Mouse (Mus musculus) small intestine, adult 2 months (tissue): Measurements from ENCODE around the gene Arsb. TPM values are rescaled to one million over a fixed set of nuclear protein-coding genes. Genes with fewer than 3 reads are reported as not detected.

Experiments used
- H3K27ac ChIP-seq: fragments of 200-500 bp; 2 replicates; pipeline ENCODE4 v1.5.1; 2012; ENCODE audit warnings: low read depth, low read length, control low read depth, inconsistent platforms; ENCODE audit not compliant: insufficient read depth
- H3K27me3 ChIP-seq: fragments of 200-500 bp; 2 replicates; pipeline ENCODE4 v1.6.1; 2012; ENCODE audit warnings: mild to moderate bottlenecking, moderate library complexity, low read length, inconsistent platforms; ENCODE audit not compliant: control insufficient read depth, insufficient read depth
- H3K36me3 ChIP-seq: fragments of 200-500 bp; 2 replicates; pipeline ENCODE4 v1.6.1; 2012; ENCODE audit warnings: mild to moderate bottlenecking, low read length, control low read depth, inconsistent platforms; ENCODE audit not compliant: control insufficient read depth, insufficient read depth
- H3K4me1 ChIP-seq: fragments of 200-500 bp; 2 replicates; pipeline ENCODE4 v1.6.1; 2012; ENCODE audit warnings: low read length, inconsistent platforms, mixed read lengths; ENCODE audit not compliant: control insufficient read depth, insufficient read depth, insufficient read length
- H3K4me3 ChIP-seq: fragments of 200-500 bp; 2 replicates; pipeline ENCODE4 v1.5.1; 2012; ENCODE audit warnings: low read depth, mild to moderate bottlenecking, control low read depth, inconsistent platforms, low read length, moderate library complexity
- CTCF ChIP-seq: fragments of 200-500 bp; IDR thresholded peaks from 2 replicates; pipeline ENCODE4 v1.5.1; 2012; ENCODE audit warnings: low read depth, mild to moderate bottlenecking, control low read depth, inconsistent platforms, low read length, moderate library complexity, mixed read lengths; ENCODE audit not compliant: insufficient replicate concordance, insufficient read length; ENCODE audit errors: extremely low read depth
- POLR2A ChIP-seq: fragments of 200-500 bp; IDR thresholded peaks from 2 replicates; pipeline ENCODE4 v1.6.1; 2012; ENCODE audit warnings: low read depth, mild to moderate bottlenecking, control low read depth, inconsistent platforms, low read length, moderate library complexity
- WGBS: fragments of 180-500 bp; shearing (Covaris S2); methylation state at CpG from one replicate; pipeline ENCODE4 v1.1.7; 2018; 5-methylcytosine and 5-hydroxymethylcytosine counted together
- polyA plus RNA-seq: library from polyadenylated mRNA; depleted of rRNA; stranded (reverse); fragments of >200 nt; gene quantifications from 2 replicates; pipeline ENCODE4 v1.2.3, GENCODE M21; 2012

Arsb gene
- polyA plus RNA-seq, 1 experiment, result 6.3 TPM

GRCm38 (mm10) chr13:93892101-93892500, 120.7 kb downstream of the Arsb start:
- no peak overlapping the region for H3K4me3 ChIP-seq
- WGBS, result 76% methylated on average over 7 of the region's 7 CpGs
- H3K27me3 ChIP-seq, result no peaks in the 10 kb centered on the region
- no peak overlapping the region for H3K27ac ChIP-seq
- H3K36me3 ChIP-seq, result no peaks in the 10 kb centered on the region
- TF ChIP-seq POLR2A (no peak), CTCF (no peak)
- H3K4me1 ChIP-seq, result no peaks in the 10 kb centered on the region

DNA sequence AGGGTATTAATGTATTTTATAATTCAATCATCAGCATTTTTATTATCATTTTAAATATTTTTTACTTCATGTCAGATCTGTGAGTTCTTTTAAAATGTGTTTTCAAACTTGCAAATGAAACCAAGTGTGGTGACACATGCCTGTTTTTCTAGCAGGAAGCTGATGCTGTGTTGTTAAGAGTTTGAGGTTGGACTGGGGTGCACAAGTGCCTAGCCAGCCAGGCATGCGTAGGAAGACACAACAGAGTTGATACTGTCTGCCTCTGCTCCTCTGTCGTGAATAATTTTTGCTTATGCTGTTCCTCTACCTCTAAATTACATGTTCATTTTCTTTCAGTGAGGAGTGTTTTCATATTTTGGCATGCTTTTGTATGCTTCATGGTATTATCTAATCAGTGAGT, 122.7 kb downstream of the Arsb start:
- TF ChIP-seq POLR2A, result no peak
- no peak for TF ChIP-seq CTCF
- no peaks in the 10 kb centered on the region for H3K27me3 ChIP-seq
- WGBS, result 81% methylated on average over 2 of the region's 2 CpGs

DNA sequence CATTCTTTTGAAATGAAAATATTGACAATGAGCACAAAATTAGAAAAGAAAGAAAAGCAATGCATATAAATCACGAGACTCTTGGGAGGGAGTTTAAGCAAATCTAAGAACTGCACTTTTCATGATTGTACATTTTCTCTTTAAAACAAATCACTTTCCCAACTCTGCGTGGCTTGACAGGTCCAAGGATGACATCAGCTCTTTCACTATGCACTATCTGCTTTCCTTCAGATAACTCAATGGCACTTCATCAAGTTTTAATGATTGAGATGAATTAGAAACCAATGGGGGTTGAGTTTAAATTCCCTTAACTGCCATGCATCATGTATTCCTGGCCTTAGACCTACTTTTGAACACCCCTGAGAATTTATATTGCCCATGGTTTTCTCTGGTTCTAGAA, 124.0 kb downstream of the Arsb start:
- Histone ChIP-seq H3K36me3 (no peaks in the 10 kb centered on the region), H3K27ac (no peak overlapping the region), H3K4me3 (no peak overlapping the region), H3K4me1 (no peaks in the 10 kb centered on the region), H3K27me3 (no peaks in the 10 kb centered on the region)
- TF ChIP-seq POLR2A (no peak), CTCF (no peak)
- WGBS, result 89% methylated on average over 2 of the region's 2 CpGs

More for the DNA sequence above, 122.7 kb downstream of the Arsb start:
- Histone ChIP-seq H3K27ac (no peak overlapping the region), H3K36me3 (no peaks in the 10 kb centered on the region), H3K4me3 (no peak overlapping the region), H3K4me1 (no peaks in the 10 kb centered on the region)

DNA sequence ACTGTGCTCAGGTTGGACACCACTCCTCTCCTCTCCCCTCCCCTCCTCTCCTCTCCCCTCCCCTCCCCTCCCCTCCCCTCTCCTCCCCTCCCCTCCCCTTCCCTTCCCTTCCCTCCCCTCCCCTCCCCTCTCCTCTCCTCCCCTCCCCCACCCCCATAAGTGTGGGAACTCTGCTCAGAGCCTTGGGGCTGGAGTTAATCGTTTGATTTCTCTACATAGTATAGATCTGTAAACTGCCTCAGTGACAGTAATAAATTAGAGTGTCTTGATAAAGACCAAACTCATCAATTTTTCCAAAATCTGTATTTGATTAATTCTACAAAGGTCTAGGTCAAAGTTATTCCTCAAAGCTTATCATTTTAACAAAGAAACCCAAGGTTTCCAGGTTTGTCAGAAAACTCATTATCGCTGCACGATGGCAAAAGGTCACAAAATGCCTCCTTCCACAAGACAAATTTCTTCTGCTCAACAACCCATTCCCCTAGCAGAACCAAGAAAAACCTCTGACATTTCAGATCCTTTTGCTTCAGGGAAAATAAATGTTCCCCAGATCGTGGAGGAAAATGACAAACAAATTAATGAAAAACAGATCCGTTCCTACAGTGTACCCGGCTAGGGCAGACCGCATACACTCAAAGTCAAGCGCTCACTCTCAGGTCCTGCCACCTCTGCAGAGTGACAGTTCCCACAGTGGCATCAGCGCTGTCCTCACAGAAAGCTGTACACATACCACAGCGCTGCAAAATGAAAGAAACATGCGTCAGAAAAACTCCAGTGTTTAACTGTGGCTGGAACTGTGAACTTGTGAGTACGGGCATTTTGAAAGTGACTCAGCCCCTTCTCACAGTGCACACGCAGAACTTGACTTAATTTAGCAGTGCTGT, 126.8 kb downstream of the Arsb start:
- WGBS, result 54% methylated on average over 13 of the region's 13 CpGs
- Histone ChIP-seq H3K4me3 (no peak overlapping the region; the same call in 1 of the 2 replicates), H3K27ac (no peak overlapping the region), H3K4me1 (no peaks in the 10 kb centered on the region), H3K27me3 (no peaks in the 10 kb centered on the region), H3K36me3 (no peaks in the 10 kb centered on the region)
- TF ChIP-seq POLR2A (no peak), CTCF (no peak)

GRCm38 (mm10) chr13:93899378-93900256, 128.2 kb downstream of the Arsb start:
- no peaks in the 10 kb centered on the region for H3K4me1 ChIP-seq

GRCm38 (mm10) chr13:93900934-93901626, 129.7 kb downstream of the Arsb start:
- Histone ChIP-seq H3K36me3 (no peaks in the 10 kb centered on the region), H3K27me3 (no peaks in the 10 kb centered on the region), H3K4me1 (no peaks in the 10 kb centered on the region), H3K4me3 (no peak overlapping the region), H3K27ac (no peak overlapping the region)
- 69% methylated on average over 13 of the region's 13 CpGs for WGBS
- TF ChIP-seq CTCF, result no peak
- TF ChIP-seq POLR2A, result no peak

More at GRCm38 (mm10) chr13:93899378-93900256, 128.2 kb downstream of the Arsb start:
- WGBS, result 83% methylated on average over 3 of the region's 3 CpGs
- Histone ChIP-seq H3K4me3 (no peak overlapping the region), H3K27me3 (no peaks in the 10 kb centered on the region), H3K27ac (no peak overlapping the region), H3K36me3 (no peaks in the 10 kb centered on the region)
- TF ChIP-seq POLR2A (no peak), CTCF (no peak)
